Mouse (Mus musculus) liver (tissue): ENCODE data around the gene Tubgcp6.

ENCODE experiments used
- DNase-seq: peaks from one replicate; pipeline ENCODE4 v3.0.0-alpha.2; 2020; ENCODE audit warnings: mixed read lengths

The Tubgcp6 gene

DNA sequence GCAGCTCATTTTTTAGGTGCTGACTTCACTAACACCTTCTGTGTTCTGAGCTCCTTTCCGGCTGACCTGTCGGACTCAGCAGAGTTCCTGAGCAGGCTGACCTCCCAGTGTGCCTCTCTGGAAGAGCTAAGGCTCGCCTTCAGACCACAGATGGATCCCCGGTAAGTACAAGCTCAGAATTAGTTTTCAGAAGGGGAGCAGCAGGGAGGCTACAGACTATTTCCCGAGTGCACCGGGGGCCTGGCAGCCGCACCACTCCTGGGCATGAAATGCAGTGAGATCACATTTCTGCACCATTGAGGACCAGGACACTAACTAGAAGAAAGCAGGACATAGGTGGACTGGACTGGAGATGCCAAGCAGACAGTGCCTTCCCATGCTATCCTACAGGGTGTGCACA is 24.3 kb downstream of the Tubgcp6 start:
- no peak for DNase-seq

DNA sequence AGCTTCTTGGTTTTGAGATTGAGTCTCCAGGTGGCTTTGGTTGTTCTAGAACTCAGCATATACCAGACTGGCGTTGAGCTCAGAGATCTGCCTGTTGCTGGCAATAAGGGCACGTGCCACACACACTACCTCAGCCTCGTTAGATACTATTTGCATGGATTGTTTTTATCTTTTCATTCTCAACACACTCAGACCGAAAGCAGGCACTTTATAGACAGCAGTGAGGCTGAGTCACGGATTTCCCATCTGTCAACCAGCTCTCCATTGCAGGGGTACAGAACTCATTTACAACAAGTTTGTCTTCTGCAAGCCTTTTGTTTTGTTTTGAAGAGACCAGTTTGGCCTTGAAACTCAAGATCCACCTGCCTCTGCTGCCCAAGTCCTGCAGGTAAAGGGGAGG is 25.5 kb downstream of the Tubgcp6 start:
- no peak for DNase-seq

GRCm38 (mm10) chr15:89092181-89092580 is 30.7 kb downstream of the Tubgcp6 start:
- no peak for DNase-seq

- no peak for DNase-seq
Observed at GRCm38 (mm10) chr15:89090662-89091061, 32.2 kb downstream of the Tubgcp6 start.

DNA sequence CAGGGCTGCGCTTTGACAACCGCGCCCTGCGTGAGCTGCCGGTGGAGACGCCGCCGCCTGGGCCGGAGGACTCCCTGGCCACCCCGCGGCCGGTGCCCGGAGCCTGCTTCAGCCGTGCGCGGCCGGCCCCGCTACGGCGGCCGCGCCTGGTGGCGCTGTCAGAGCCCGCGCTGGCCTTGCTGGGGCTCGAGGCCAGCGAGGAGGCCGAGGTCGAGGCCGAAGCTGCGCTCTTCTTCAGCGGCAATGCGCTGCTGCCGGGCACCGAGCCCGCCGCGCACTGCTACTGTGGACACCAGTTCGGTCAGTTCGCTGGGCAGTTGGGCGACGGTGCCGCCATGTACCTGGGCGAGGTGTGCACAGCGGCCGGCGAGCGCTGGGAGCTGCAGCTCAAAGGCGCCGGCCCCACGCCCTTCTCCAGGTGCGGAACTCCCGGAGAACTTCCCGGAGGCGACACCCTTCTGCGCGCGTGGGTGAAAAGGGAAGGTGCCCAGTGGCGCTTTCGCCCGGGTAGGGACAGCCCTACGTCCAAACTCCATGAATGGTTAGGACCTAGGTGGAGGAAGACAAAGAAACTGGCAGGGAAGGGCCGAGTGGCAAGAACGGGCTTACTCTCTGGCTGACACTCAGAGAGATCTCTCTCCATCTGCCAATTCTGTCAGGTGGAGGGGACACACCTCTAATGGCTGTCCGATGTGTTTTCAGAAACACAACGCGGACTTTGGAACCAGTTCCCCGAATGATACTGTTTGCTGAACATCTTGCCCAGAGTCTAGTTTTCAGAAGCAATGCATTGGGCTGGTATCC is 33.5 kb downstream of the Tubgcp6 start:
- DNase-seq, result peak; percentile 35

DNA sequence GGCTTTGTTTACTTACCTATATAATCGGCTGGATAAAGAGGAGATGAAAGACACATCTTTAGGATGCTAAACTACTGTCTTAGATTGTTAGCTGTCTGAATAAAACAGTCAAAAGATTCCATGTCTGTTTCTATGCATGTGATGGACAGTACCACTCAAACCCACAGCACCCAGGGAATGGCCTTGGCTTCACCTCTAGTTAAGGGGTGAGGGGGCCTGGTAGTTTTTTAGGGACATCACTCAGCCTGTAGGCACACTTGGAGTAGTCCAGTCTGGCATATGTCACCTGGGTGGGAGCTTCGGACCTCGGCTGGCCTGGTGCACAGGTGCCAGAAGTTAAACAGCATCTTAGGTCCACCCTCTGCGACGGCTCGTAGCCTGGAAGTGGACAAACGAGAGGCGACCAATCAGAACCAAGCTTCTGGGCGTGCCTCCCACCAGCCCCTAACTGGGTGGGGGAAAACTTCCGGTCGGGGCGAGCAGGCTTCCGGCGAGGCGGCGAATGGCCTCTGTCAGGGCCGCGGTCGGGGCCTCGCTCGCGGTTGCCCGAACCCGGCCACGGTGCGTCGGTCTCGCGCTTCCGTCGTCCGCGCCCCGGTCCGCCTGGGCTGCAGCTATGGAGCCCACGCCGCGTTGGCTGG is 34.2 kb downstream of the Tubgcp6 start, which contains the start of gene Selenoo:
Gene Selenoo, plus strand, starts transcription at position 478 of the 641 bp plus-strand sequence.
- peak; percentile 92 for DNase-seq

- no peak for DNase-seq
Observed at GRCm38 (mm10) chr15:89084826-89085225, 38.1 kb downstream of the Tubgcp6 start.

- no peak for DNase-seq
Observed at GRCm38 (mm10) chr15:89083906-89084305, 39.0 kb downstream of the Tubgcp6 start.

GRCm38 (mm10) chr15:89078208-89078836 is 44.6 kb downstream of the Tubgcp6 start:
- DNase-seq, result peak; percentile 71

- DNase-seq, result peak; percentile 41
Observed at GRCm38 (mm10) chr15:89076156-89076731, 46.7 kb downstream of the Tubgcp6 start.

DNA sequence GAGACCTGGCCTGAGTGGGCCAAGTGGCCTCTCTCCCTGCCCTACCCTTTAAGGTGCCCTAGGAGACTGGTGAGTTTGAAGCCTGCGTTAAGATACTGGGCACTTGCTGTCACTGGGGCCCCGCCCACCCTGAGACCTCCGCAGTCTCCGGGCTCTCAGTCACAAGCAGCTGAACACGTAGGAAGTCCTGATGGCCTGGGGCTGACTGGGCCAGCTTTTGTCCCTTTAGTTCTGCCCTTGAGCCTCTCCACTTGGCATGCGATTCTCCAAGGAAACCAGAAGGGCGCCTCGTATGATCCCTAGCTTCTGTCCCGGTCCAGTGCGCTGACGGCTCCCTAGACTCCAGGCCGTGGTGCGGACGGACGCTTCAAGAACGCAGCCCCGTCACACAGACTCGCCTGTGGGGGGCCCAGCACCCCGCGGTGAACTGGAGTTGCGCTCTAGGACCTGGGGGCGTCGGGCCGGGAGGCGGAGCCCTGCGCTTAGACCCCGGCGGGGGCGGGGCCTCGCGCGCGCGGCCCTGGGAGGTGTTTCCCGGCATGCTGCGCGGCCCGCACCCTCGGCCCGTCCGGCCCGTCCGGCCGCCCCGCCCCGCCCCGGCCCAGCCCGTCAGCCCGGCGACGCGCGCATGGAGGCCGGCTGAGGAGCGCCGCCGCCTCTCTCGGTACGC is 47.3 kb downstream of the Tubgcp6 start:
- DNase-seq, result peak; percentile 90

DNA sequence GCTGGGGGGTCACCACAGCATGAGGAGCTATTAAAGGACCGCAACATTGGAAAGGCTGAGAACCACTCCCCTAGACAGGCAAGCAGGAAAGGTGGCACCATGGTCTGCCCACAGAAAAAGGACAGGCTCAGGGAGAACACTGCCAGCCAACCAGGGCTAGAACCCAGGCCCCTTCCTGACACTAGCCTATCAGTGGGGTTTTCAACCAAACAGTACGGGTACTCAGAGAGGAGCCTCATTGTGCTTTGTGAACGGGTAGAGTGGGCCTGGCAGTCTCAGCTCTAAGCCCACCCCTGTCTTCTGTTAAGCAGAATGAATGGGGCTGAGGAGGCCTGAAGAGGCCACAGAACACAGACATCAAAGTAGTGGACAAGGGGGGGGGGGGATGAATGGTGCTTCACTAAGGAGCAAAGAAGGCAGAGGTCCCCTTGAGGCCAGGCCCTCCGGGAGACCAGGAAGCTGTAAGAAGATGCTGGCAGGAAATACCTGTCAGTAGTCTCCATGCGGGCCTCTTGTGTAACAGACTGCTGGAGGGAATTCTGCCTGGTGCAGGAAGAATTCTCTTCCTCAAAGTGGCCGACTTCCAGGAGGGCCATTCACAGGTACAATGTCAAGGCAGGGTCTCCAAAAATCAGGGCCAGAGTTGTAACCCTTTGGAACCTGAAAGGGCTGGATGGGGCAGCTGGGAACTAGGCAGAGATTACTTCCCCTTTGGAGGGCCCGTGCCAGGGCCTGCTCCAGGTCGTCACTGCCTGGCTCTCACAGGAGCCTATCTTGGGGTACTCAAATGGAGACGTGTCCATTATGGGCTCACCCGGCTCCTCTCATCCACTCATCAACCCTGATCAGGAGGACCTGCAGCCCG is 48.1 kb downstream of the Tubgcp6 start, which contains the start of gene Trabd:
Gene Trabd, plus strand, starts transcription at position 512 of the 865 bp plus-strand sequence.
- no peak for DNase-seq

DNA sequence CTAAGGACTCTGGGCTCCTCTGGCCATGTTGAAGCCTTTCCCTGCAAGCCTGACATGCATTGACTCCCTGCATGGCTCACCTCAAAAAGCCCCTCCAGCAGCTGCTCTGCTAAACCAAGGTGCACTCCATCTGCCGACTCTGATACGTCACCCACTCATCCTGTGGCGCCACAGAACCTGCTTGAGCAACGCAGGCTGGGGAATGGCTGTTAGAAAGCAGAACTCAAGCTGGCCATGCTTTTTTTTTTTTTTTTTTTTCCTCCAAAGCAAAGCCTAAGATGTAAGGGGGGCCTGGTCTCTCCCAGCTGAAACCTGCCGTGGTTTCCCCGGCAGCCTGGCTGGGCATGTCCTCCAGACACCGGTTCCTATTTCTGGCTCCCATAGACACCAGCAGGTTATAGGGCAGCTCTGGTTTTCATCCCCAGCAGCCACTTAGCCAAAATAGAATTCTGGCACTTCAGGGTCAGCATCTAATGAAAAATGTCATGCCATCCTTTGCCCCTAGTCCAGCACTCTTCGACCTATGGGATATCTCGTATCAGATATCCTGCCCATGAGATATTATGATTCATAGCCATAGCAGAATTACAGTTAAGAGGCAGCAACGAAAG is 48.8 kb downstream of the Tubgcp6 start:
- no peak for DNase-seq

GRCm38 (mm10) chr15:89070606-89071005 is 52.3 kb downstream of the Tubgcp6 start:
- no peak for DNase-seq

DNA sequence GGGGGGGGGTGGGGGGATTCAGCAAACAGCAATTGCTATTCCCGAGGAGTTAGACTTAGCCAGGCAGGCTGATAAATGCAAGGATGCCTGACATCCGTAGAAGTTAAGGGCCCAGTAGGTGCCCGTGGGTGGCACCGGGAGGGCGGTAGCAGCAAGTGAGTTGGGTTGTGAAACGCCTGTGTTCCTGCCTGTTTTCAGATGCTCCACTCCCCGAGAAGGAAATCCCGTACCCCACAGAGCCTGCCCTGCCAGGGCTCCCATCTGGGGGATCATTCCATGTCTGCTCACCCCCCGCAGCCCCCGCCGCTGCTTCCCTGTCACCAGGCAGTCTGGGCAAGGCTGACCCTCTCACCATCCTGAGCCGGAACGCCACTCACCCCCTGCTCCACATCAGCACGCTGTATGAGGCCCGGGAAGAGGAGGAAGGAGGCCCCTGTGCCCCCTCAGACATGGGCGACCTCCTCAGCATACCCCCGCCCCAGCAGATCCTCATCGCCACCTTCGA is 53.5 kb downstream of the Tubgcp6 start:
- no peak for DNase-seq

GRCm38 (mm10) chr15:89068226-89068625 is 54.7 kb downstream of the Tubgcp6 start:
- no peak for DNase-seq

GRCm38 (mm10) chr15:89067609-89068008 is 55.3 kb downstream of the Tubgcp6 start:
- no peak for DNase-seq

DNA sequence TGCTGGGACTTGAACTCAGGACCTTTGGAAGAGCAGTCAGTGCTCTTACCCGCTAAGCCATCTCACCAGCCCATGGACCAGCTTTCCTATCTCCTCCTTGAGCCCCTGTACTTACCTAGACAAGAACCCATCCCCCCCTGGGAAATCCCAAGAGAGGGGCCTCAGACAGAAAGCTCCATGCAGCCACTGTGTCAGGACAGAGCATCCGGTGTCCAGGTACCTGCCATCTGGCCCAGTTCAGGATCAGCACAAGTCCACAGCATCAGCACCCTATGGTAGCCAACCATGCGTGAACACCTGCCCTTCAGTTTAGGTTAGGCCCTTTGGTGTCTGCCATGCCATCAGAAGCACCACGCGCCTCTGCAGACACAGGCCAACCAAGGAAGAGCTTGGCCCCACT is 58.0 kb downstream of the Tubgcp6 start:
- DNase-seq, result no peak

- no peak for DNase-seq
Observed at GRCm38 (mm10) chr15:89063536-89063935, 59.4 kb downstream of the Tubgcp6 start.

GRCm38 (mm10) chr15:89063001-89063400 is 59.9 kb downstream of the Tubgcp6 start:
- no peak for DNase-seq

GRCm38 (mm10) chr15:89062518-89062910 is 60.4 kb downstream of the Tubgcp6 start:
- DNase-seq, result no peak
